Mouse (Mus musculus): ENCODE measurements around the gene Olfr325.

The Olfr325 gene

GRCm38 (mm10) chr11:58630401-58630800 is 52.9 kb downstream of the Olfr325 start, which contains the start of gene Olfr323:
Gene Olfr323, minus strand, starts transcription at chr11:58630501.
- DNase-seq (ENCODE audit: low spot score) = no peak

All from adipocyte (in vitro differentiated cells).